Mouse (Mus musculus) activated CD4-positive, CD25-positive, alpha-beta regulatory T cell, adult 4 months (primary cell): ENCODE results near the gene Adig. TPM values are rescaled to one million over a fixed set of nuclear protein-coding genes. Genes with fewer than 3 reads are reported as not detected.

Experiments
- ATAC-seq: one replicate; pipeline ENCODE4 v1.8.0; 2017
- polyA plus RNA-seq, 2 experiments: library from polyadenylated mRNA; unstranded; fragments of 100-300 nt; shearing (Covaris generic); gene quantifications; one replicate each; pipeline ENCODE4 v1.2.1; 2017

The Adig gene
- not detected for polyA plus RNA-seq

- ATAC-seq, result no peak
Measured at GRCm38 (mm10) chr2:158501836-158502812, at the start of gene Adig. TSS of gene Adig (plus strand) at chr2:158502612.

GRCm38 (mm10) chr2:158456451-158456850 lies 46.0 kb upstream of the Adig start:
- ATAC-seq, result no peak

- ATAC-seq, result no peak
Measured at GRCm38 (mm10) chr2:158457610-158458009, 44.8 kb upstream of the Adig start.

GRCm38 (mm10) chr2:158462450-158462849 lies 40.0 kb upstream of the Adig start:
- ATAC-seq, result no peak

- ATAC-seq, result no peak
Measured at GRCm38 (mm10) chr2:158474159-158474558, 28.3 kb upstream of the Adig start.

- ATAC-seq, result no peak
Measured at GRCm38 (mm10) chr2:158477640-158478039, 24.8 kb upstream of the Adig start.

- no peak for ATAC-seq
Measured at GRCm38 (mm10) chr2:158498457-158498856, 4.0 kb upstream of the Adig start.

GRCm38 (mm10) chr2:158503226-158503625 lies 814 bp downstream of the Adig start:
- ATAC-seq, result no peak

GRCm38 (mm10) chr2:158503671-158504070 lies 1.3 kb downstream of the Adig start:
- no peak for ATAC-seq

- no peak for ATAC-seq
Measured at GRCm38 (mm10) chr2:158506475-158506874, 4.1 kb downstream of the Adig start.

GRCm38 (mm10) chr2:158507046-158507445 lies 4.6 kb downstream of the Adig start:
- ATAC-seq, result no peak

- ATAC-seq, result no peak
Measured at GRCm38 (mm10) chr2:158510665-158511064, 8.3 kb downstream of the Adig start.

- ATAC-seq, result no peak
Measured at GRCm38 (mm10) chr2:158512528-158512927, 10.1 kb downstream of the Adig start, which contains the start of gene Arhgap40. TSS of gene Arhgap40 (plus strand) at chr2:158512796.

- no peak for ATAC-seq
Measured at GRCm38 (mm10) chr2:158513821-158514336, 11.5 kb downstream of the Adig start.

GRCm38 (mm10) chr2:158518583-158518982 lies 16.2 kb downstream of the Adig start:
- ATAC-seq, result no peak

GRCm38 (mm10) chr2:158519071-158519470 lies 16.7 kb downstream of the Adig start:
- no peak for ATAC-seq

GRCm38 (mm10) chr2:158519800-158520199 lies 17.4 kb downstream of the Adig start:
- no peak for ATAC-seq

GRCm38 (mm10) chr2:158523060-158523459 lies 20.6 kb downstream of the Adig start:
- ATAC-seq, result no peak

GRCm38 (mm10) chr2:158524129-158524860 lies 21.9 kb downstream of the Adig start:
- no peak for ATAC-seq

GRCm38 (mm10) chr2:158534090-158534489 lies 31.7 kb downstream of the Adig start:
- ATAC-seq, result peak; percentile 63

GRCm38 (mm10) chr2:158534559-158534958 lies 32.1 kb downstream of the Adig start:
- ATAC-seq, result no peak

- no peak for ATAC-seq
Measured at GRCm38 (mm10) chr2:158539433-158540305, 37.3 kb downstream of the Adig start.
